Comparison of ENCODE assay signal across 26 mouse cellular contexts in genomic region chr17:15009088-15009487, GRCm38 (mm10). TPM values are rescaled to one million over a fixed set of nuclear protein-coding genes. Genes with fewer than 3 reads are reported as not detected.
DNase-seq lines count a peak whose midpoint lies in the region; ATAC-seq lines count a peak whose summit lies in the region.
"Not testable (repeated sequence)": the region's sequence is repeated elsewhere in the genome, so short reads cannot be mapped to it uniquely, and the experiment has no call there.
"Had no signal": no experiment of that assay in that cellular context is flagged by ENCODE, and none has a peak within 500 bp of the region (broad histone marks: within the 10 kb centered on the region; RNA-seq: fewer than 3 reads in every experiment).

No protein-coding gene starts in this region.

- not testable (repeated sequence) for H3K36me3 ChIP-seq in liver, embryonic 11.5 days (ENCODE audit: control insufficient read depth, insufficient read depth, low read length); liver, embryonic 16.5 days (ENCODE audit: control insufficient read depth, insufficient read depth)

- ATAC-seq in activated CD4-positive, CD25-positive, alpha-beta regulatory T cell, adult 4 months = peak; percentile 64
- peak; percentile 74 for ATAC-seq in granulocyte monocyte progenitor cell, adult 5-6 weeks (replicated peaks; ENCODE audit: poor library complexity, severe bottlenecking)
- peak; percentile 70 for ATAC-seq in inflammation-experienced regulatory T-cells, adult 6 months
- ATAC-seq in liver, embryonic 11.5 days (replicated peaks; ENCODE audit: low FRiP score) = peak; percentile 55
- ATAC-seq in liver, embryonic 16.5 days (ENCODE audit: low read depth) = peak; percentile 32
- ATAC-seq in megakaryocyte-erythroid progenitor cell, adult 5-6 weeks (replicated peaks; ENCODE audit: low FRiP score, low TSS enrichment, poor library complexity, severe bottlenecking) = peak; percentile 75

- not testable (repeated sequence) for H3K27ac ChIP-seq in liver, embryonic 11.5 days (ENCODE audit: low read depth, low read length); liver, embryonic 16.5 days (ENCODE audit: low read length)

- H3K4me2 ChIP-seq in liver, embryonic 11.5 days; liver, embryonic 16.5 days (ENCODE audit: low read depth, low read length): not testable (repeated sequence)

- H3K9me3 ChIP-seq in liver, embryonic 11.5 days (ENCODE audit: control insufficient read depth, low read length); liver, embryonic 16.5 days (replicated peaks; ENCODE audit: control insufficient read depth, low read length): not testable (repeated sequence)

- H3K4me1 ChIP-seq in liver, embryonic 11.5 days (replicated peaks; ENCODE audit: control insufficient read depth, insufficient read depth, low read length); liver, embryonic 16.5 days (ENCODE audit: control insufficient read depth, low read depth, low read length): not testable (repeated sequence)

- H3K9ac ChIP-seq in liver, embryonic 11.5 days (ENCODE audit: low read depth, low read length); liver, embryonic 16.5 days (ENCODE audit: low read depth, low read length): not testable (repeated sequence)

- H3K4me3 ChIP-seq in liver, embryonic 11.5 days (ENCODE audit: low read depth, low read length); liver, embryonic 16.5 days (ENCODE audit: low read depth, low read length): not testable (repeated sequence)

- DNase-seq in liver, embryonic 11.5 days (ENCODE audit: low spot score) = not testable (repeated sequence)

- H3K27me3 ChIP-seq in liver, embryonic 11.5 days (replicated peaks; ENCODE audit: control insufficient read depth, insufficient read depth, low read length); liver, embryonic 16.5 days (ENCODE audit: control insufficient read depth, insufficient read depth, low read depth, low read length): not testable (repeated sequence)

- WGBS in liver, embryonic 11.5 days = no CpG with 5 or more reads among the region's 3 CpGs
- no CpG with 5 or more reads among the region's 3 CpGs for WGBS in liver, embryonic 16.5 days (ENCODE audit: insufficient replicate concordance)

RNA-seq across cellular contexts. Expression of gene Gm3435, which starts 0.9 kb away (rescaled TPM):
- polyA plus RNA-seq in activated CD4-positive, CD25-positive, alpha-beta regulatory T cell, adult 4 months (2017; shearing (Covaris generic)) = 10 to 100 TPM in 1 of 2 experiments, 1 to 10 TPM in 1; 5.6 to 10.9 TPM
- total RNA-seq in granulocyte monocyte progenitor cell, adult 5-6 weeks (2014; fragmentation: Nextera tagmentation) = 1.9 and 3.1 TPM in 2 replicates
- 2.4 and 4.0 TPM in 2 replicates for total RNA-seq in granulocyte monocyte progenitor cell, adult 5-6 weeks (2017)
- 10 to 100 TPM in 1 of 3 experiments, 1 to 10 TPM in 2; 5.0 to 12.9 (median 8.2) TPM for polyA plus RNA-seq in inflammation-experienced regulatory T-cells, adult 6 months (2017; shearing (Covaris generic))
- 5.4 and 5.6 TPM in 2 replicates for polyA plus RNA-seq in liver, embryonic 11.5 days (2014; fragmentation: Nextera tagmentation; extraction: Ambion mirVana)
- 3.4 and 3.6 TPM in 2 replicates for polyA plus RNA-seq in liver, embryonic 16.5 days (2015; fragmentation: Nextera tagmentation; extraction: Ambion mirVana)
- total RNA-seq in megakaryocyte-erythroid progenitor cell, adult 5-6 weeks (2014; fragmentation: Nextera tagmentation) = 1.1 and 14.5 TPM in 2 replicates
- 5.1 and 7.2 TPM in 2 replicates for total RNA-seq in megakaryocyte-erythroid progenitor cell, adult 5-6 weeks (2017)

RNA-seq across cellular contexts. Expression of gene Gm3417, which starts 30.5 kb away (rescaled TPM):
- 1 to 10 TPM; 3.1 to 3.3 TPM for polyA plus RNA-seq in activated CD4-positive, CD25-positive, alpha-beta regulatory T cell, adult 4 months (2017; shearing (Covaris generic))
- 0.58 and 5.6 TPM in 2 replicates for total RNA-seq in granulocyte monocyte progenitor cell, adult 5-6 weeks (2014; fragmentation: Nextera tagmentation)
- 1.8 and 2.2 TPM in 2 replicates for total RNA-seq in granulocyte monocyte progenitor cell, adult 5-6 weeks (2017)
- polyA plus RNA-seq in inflammation-experienced regulatory T-cells, adult 6 months (2017; shearing (Covaris generic)) = 1 to 10 TPM in 2 of 3 experiments, not detected in 1; 1.8 to 2.0 TPM
- polyA plus RNA-seq in liver, embryonic 11.5 days (2014; fragmentation: Nextera tagmentation; extraction: Ambion mirVana) = 1.3 and 2.6 TPM in 2 replicates
- 0.14 and 0.74 TPM in 2 replicates for polyA plus RNA-seq in liver, embryonic 16.5 days (2015; fragmentation: Nextera tagmentation; extraction: Ambion mirVana)
- 0.96 and 11.1 TPM in 2 replicates for total RNA-seq in megakaryocyte-erythroid progenitor cell, adult 5-6 weeks (2014; fragmentation: Nextera tagmentation)
- total RNA-seq in megakaryocyte-erythroid progenitor cell, adult 5-6 weeks (2017) = 6.2 TPM in 1 of 2 replicates, not detected in the other
- total RNA-seq: adrenal gland, postnatal 10 days; gastrocnemius, adult 2 months; gastrocnemius, postnatal 36 days; heart, adult 2 months; heart, postnatal 25 days; hindbrain, postnatal 0 days; layer of hippocampus, postnatal 14 days; left cerebral cortex, adult 2 months; left cerebral cortex, postnatal 25 days; liver, adult 2 months had no signal
- polyA plus RNA-seq: embryonic facial prominence, embryonic 11.5 days; heart, adult 2 months; heart, embryonic 14.5 days; kidney, embryonic 16.5 days; limb, embryonic 12.5 days; midbrain, embryonic 15.5 days; thymus, adult 2 months had no signal

RNA-seq across cellular contexts. Expression of gene 9030025P20Rik, which starts 30.8 kb away (rescaled TPM):
- polyA plus RNA-seq in activated CD4-positive, CD25-positive, alpha-beta regulatory T cell, adult 4 months (2017; shearing (Covaris generic)) = 10 to 100 TPM; 43.4 to 66.1 TPM
- total RNA-seq in granulocyte monocyte progenitor cell, adult 5-6 weeks (2014; fragmentation: Nextera tagmentation) = 6.5 and 10.5 TPM in 2 replicates
- total RNA-seq in granulocyte monocyte progenitor cell, adult 5-6 weeks (2017) = 4.7 and 6.3 TPM in 2 replicates
- polyA plus RNA-seq in inflammation-experienced regulatory T-cells, adult 6 months (2017; shearing (Covaris generic)) = 10 to 100 TPM; 41.8 to 63.4 (median 58.7) TPM
- polyA plus RNA-seq in liver, embryonic 11.5 days (2014; fragmentation: Nextera tagmentation; extraction: Ambion mirVana) = 8.1 and 8.2 TPM in 2 replicates
- polyA plus RNA-seq in liver, embryonic 16.5 days (2015; fragmentation: Nextera tagmentation; extraction: Ambion mirVana) = 3.5 and 3.6 TPM in 2 replicates
- total RNA-seq in megakaryocyte-erythroid progenitor cell, adult 5-6 weeks (2014; fragmentation: Nextera tagmentation) = 5.9 and 11.4 TPM in 2 replicates
- total RNA-seq in megakaryocyte-erythroid progenitor cell, adult 5-6 weeks (2017) = 2.2 and 3.9 TPM in 2 replicates

RNA-seq across cellular contexts. Expression of gene Ermard, which starts 31.9 kb away (rescaled TPM):
- 100 to 1,000 TPM; 102 to 158 TPM for polyA plus RNA-seq in activated CD4-positive, CD25-positive, alpha-beta regulatory T cell, adult 4 months (2017; shearing (Covaris generic))
- 53.5 and 87.9 TPM in 2 replicates for total RNA-seq in granulocyte monocyte progenitor cell, adult 5-6 weeks (2014; fragmentation: Nextera tagmentation)
- 27.9 and 32.3 TPM in 2 replicates for total RNA-seq in granulocyte monocyte progenitor cell, adult 5-6 weeks (2017)
- 100 to 1,000 TPM in 2 of 3 experiments, 10 to 100 TPM in 1; 86.6 to 207 (median 188) TPM for polyA plus RNA-seq in inflammation-experienced regulatory T-cells, adult 6 months (2017; shearing (Covaris generic))
- polyA plus RNA-seq in liver, embryonic 11.5 days (2014; fragmentation: Nextera tagmentation; extraction: Ambion mirVana) = 67.2 and 73.1 TPM in 2 replicates
- 26.8 and 27.5 TPM in 2 replicates for polyA plus RNA-seq in liver, embryonic 16.5 days (2015; fragmentation: Nextera tagmentation; extraction: Ambion mirVana)
- 96.5 and 117 TPM in 2 replicates for total RNA-seq in megakaryocyte-erythroid progenitor cell, adult 5-6 weeks (2014; fragmentation: Nextera tagmentation)
- 26.7 and 35.7 TPM in 2 replicates for total RNA-seq in megakaryocyte-erythroid progenitor cell, adult 5-6 weeks (2017)

RNA-seq across cellular contexts. Expression of gene Tcte3, which starts 32.2 kb away (rescaled TPM):
- 1 to 10 TPM in 1 of 2 experiments, not detected in 1; 5.5 TPM for polyA plus RNA-seq in activated CD4-positive, CD25-positive, alpha-beta regulatory T cell, adult 4 months (2017; shearing (Covaris generic))
- total RNA-seq in granulocyte monocyte progenitor cell, adult 5-6 weeks (2014; fragmentation: Nextera tagmentation) = not detected in 2 replicates
- not detected in 2 replicates for total RNA-seq in granulocyte monocyte progenitor cell, adult 5-6 weeks (2017)
- polyA plus RNA-seq in inflammation-experienced regulatory T-cells, adult 6 months (2017; shearing (Covaris generic)) = 1 to 10 TPM; 1.2 to 5.4 (median 5.1) TPM
- polyA plus RNA-seq in liver, embryonic 11.5 days (2014; fragmentation: Nextera tagmentation; extraction: Ambion mirVana) = 3.9 and 4.4 TPM in 2 replicates
- 1.5 and 4.6 TPM in 2 replicates for polyA plus RNA-seq in liver, embryonic 16.5 days (2015; fragmentation: Nextera tagmentation; extraction: Ambion mirVana)
- 6.5 and 7.7 TPM in 2 replicates for total RNA-seq in megakaryocyte-erythroid progenitor cell, adult 5-6 weeks (2014; fragmentation: Nextera tagmentation)
- 3.3 TPM in 1 of 2 replicates, not detected in the other for total RNA-seq in megakaryocyte-erythroid progenitor cell, adult 5-6 weeks (2017)
- total RNA-seq: gastrocnemius, adult 2 months; gastrocnemius, postnatal 36 days; heart, postnatal 25 days; hindbrain, postnatal 0 days; liver, adult 2 months had no signal
- polyA plus RNA-seq: forebrain, embryonic 16.5 days; heart, adult 2 months; hindbrain, embryonic 12.5 days; kidney, adult 2 months; liver, adult 2 months; neural tube, embryonic 12.5 days; thymus, adult 2 months had no signal
